Mouse (Mus musculus) ovary, postnatal 36 days (tissue): ENCODE data around the gene Edf1.

Experiments
- DNase-seq: peaks from one replicate; pipeline ENCODE4 v3.0.0; 2022; ENCODE audit warnings: low spot score, mixed read lengths

Edf1 gene

DNA sequence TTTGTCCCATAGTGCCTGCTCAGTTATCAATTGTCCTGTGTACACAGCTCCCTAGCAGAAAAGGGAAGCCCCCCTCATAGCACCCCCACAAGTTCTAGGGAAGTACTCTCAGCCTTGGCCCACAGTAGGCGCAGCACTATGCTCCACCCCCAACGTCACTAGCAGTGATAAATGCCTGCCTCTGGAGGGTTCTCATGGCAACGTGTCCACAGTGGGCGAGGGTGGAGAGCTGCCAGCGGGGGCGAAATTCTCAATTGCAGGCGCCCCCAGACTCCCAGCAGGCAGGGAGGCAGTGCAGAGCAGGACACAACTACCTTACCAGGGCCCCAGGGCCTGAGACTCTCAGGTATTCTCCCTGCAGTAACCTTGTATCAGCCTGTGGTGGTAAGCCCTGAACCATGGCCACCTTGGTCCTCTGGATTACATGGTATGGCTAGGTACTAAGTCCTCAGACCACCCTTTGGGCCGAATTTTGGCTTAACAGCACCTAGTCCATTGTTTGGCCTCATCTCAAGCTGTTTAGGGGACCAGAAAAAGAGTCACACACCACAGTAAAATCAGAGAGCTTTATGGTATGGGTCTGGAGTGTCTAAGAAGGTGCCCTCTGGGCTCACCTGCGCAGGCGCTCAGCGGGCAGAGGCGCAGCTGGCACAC is 24.9 kb downstream of the Edf1 start:
- peak; percentile 38 for DNase-seq

DNA sequence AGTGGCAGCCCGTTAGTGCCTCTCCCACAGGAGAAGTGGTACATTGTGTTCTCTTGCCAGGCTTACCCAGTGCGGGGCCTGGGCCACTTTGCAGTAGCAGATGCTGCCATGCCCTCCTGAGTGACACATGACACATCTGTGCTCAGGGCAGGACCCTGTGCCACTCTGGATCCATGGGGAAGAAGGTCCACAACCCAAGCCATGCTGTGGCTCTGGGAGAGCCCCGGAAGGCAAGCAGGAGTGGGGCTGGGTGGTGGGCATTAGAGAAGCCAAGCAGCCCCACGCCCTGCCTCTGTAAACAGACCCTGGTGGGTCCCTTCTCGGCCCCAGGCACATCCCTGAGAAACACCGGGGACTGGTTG is 25.5 kb downstream of the Edf1 start:
- DNase-seq, result no peak

DNA sequence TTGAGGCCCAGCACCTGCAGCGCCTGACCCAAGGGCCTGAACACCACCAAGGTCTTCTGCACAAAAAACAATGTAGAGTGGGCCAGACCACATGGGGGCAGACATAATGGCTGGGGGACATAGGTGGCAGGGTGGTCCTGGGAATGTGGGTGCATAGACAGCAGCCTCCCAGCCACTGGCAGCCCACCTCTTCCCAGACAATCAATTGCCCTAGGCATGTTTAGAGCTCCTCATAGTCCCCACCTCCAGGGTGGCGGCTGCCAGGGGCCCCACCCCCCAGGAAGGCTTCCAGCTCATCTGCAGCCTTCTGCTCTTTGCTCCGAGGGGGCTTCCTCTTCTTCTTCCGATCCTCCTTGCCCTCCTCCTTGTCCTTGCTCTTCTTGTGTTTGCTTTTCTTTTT is 25.9 kb downstream of the Edf1 start:
- no peak for DNase-seq

DNA sequence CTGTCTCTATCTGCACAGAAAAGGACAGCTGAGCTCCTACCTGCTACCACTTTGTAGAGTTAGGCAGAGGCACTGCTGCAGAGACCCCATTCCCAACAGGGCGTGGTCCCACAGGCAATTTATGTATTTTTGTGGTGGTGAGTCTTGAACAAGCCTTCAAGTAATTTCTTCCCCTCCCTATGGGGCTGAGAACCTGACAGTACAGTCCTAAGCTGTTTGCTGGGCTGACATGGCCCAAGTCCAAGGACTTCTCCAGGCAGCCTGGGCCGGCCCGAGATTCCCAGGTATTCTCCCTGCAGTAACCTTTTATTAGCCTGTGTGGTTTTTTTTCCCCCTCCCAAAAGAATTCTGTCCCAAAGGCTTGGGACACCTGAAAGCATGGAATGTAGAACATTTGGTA is 26.5 kb downstream of the Edf1 start:
- DNase-seq, result no peak

DNA sequence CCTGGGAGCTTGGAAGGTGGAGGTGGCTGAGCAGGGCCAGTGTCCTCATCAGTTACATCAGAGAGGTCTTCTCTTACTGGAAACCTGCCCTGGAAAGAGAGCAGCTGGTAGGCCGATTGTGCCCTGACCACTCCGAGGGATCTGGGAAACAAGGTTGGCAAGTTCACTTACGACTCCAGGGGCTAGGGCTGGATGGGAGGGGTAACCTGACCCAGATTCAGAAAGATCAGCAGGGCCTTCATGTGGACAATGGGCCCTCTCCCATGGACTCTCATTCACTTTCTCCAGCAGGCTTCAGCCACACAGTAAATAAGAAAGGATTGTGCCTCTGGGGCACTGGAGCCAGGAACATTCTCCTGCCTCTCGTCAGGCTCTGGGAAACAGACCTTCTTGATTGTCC is 27.2 kb downstream of the Edf1 start:
- no peak for DNase-seq

DNA sequence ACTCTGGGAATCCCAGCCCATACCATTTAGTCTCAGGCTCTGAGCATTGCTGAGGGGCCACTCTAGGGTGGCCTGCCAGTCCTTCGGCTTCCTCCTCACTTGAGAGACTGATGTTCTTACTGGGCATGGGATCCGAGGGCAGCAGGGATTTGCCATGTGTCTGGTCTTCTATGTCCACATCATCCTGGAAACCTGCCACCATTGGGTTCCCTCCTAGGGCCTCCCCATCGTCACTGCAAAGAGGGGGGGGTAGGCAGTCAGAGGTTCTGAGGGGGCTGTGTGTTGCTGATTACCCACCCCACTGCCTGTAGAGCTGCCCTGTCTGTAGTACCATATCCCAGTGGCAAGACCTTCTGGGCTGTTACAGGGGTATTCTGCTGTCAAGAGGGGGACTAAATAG is 28.0 kb downstream of the Edf1 start:
- DNase-seq, result no peak

DNA sequence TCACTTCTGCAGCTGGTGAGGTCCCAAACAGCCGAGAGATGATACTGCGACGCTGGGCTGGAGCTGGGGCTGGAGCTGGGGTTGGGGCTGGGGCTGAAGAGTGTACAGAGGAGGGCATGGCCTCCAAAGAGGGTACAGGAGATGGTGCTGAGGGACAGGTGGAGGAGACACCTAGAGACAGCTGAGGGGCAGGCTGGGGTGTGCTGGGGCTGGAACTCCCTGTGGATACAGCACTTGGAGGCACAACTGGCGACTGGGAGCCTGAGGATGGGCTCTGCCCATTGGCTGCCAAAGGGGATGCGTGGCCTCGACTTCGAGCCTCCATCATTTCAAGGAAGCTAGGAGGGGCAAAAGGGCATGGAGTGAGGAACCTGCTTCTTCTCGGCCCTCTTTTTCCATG is 29.6 kb downstream of the Edf1 start:
- DNase-seq, result no peak

DNA sequence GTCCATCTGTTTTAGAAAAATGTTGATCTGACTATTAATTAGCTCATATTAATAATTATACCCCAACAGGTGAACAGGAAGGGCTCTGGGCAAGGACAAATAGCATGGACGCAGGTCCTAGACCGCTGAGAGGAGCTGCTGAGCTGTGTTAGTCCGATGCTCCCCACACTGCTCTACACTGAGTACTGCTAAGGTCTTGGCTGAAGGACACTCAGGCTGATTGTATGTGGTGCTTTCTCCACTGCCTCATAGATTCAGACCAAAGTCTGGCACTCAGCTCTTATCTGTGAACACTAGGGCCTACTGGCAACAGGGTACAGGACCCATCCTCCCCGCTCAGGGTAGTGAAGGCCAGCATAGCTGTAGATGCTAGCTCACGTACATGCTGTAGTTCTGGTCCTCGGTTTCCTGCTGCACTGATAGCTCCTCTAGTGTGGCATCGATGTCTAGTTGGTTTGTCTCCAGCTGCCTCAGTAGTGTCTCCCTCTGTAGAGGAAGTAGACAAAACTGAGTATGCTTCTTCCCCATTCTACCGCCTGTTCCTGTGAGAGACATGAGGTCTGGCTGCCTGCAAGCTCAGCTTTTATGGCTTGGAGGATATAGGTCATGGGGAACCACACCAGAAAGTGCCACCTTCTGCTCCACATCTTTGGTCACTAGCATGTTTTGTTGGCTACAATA is 30.7 kb downstream of the Edf1 start:
- no peak for DNase-seq

DNA sequence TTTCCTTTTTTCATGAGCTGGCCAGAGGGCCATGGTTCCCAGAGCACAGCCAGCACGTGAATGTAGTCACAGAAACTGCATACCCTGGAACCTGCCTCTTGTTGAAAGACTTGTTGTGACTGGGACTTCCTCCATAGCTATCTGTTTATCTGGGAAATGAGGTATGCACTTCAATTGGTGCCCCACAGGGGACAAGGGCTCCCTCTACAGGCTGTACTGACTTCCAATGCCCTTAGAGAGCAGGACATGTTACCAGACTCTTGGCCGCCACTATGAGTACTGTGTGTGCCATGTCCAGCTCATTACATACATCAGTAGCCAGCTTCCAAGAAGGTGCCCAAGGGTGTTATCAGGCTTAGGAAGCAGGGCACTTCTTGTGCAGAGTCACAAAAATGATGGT is 34.2 kb downstream of the Edf1 start:
- DNase-seq, result no peak

DNA sequence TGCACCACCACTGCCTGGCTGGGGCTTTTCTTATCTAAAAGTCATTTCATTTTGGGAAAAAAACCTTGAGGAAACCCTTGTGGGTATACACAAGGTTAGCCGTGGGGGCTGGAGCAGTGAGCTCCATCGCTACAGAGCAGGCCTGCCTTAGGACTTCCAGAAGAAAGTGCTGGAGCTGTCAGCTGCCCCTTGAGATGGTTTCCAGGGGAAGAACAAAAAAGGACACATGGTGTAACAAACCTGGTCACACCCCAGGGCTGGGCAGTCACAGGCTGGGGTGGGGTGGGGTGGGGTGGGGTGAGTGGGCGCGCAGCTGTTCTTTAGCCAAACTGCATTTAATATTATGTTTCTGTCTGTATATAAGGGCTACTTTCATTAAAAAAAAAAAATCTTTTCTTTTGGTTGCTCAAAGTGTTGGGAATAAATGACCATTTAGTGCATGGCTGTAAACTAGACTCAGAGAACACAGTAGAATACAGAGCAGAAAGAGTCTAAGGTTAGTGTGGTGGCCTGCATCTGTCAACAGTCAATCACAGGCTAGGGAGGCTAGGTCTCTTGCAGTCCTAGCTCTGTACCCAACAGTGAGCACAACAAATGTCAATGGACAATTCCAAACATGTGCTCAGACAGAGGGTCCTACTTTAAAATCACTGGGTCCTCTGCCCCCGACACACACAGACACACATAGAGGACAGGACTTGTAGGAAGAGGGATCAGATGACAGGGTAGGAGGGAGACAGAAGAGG is 39.3 kb downstream of the Edf1 start:
- DNase-seq, result no peak

DNA sequence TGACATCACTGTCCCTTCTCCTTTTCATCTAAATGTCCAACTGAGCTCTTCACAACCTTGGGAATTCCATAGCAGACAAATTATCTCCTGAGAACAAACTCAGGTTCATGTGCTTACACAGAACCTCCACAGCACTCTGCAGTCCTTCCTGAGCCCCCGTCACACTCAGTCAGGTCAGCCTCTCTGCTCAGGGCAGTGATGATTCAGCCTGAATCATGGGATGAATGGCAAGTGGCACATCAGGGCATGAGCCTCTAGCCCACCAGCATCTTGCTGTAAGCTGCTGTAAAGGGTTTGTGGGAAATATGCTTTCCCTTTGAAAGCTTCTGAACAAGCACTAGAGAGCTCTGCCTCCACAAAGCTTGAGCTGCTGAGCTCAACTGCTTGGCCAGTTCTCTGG is 41.1 kb downstream of the Edf1 start:
- DNase-seq, result no peak

DNA sequence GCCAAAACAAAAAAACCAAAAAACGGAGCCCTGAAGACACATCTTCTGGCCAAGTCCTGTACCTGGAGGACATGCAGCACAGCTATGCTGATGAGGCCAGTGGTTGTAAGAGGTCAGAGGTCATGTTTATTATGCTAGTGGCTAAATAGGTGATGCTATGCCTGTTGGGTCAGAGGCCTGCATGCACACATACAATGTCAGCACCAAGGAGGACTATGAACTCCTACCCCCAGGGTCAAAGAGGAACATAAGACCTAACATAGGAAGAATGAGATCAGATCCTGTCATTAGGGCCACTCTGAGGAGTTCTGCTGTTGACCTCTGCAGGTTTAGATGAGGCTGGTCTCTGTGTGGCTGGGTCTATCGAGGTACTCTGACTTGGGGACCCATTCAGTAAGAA is 42.4 kb downstream of the Edf1 start:
- DNase-seq, result no peak

DNA sequence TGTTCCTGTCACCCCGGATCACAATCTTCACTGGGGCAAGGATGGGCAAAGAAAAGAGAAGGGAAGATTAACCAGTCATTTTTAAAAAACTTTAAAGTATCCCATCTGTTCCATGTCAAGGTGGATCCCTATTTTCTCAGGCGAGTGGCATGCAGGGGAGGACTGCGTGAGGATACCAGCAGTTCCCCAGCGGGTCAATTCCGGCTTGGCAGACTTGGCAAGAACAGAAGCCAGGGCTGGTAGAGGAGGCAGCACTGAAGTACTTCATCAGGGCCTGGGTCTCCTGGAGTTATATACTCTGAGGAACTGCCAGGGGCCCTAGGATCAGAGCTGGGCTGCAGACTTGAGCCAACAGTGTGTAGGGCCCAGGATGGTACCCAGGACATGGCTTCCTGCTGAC is 44.9 kb downstream of the Edf1 start:
- DNase-seq, result no peak

DNA sequence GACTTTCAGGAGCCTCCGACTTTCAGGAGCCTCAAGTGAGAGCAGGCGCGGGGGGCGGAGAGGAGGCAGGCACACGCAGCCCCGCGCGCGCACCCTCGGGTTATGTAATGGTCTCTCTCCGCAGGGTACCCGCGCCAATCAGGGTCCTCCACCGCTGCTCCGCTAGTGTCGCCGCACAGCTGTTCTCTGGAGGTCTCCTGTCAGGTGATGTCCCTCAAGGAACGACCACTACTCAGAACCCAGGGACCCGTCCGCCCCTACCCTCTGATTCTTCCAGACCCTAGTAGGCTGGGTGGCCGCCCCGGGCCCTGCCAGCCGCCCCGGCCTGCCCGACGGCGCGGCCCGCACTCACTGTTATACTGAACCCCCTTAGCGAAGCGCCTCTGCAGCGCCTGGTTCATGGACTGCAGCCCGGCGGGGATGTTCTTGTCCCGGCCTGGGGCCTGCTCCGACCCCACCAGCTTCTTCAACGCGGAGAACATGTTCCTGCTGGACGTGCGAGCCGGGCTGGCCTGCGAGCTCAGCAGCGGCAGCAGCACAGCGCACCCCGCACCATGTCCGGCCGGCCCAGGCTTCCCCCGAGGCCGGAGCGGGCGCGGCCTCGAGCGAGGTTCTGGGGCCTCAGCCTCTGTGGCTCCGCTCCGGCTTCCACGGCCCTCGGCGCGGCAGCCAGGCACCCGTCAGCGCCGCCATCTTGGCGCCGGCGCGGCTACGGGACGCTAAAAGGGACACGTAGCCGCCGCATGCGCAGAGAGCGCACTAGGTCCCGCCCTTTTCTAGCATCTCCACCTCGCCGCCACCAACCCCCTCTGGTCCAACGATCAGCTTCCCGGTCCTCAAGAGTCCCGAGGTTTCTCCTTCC is 50.3 kb downstream of the Edf1 start, which contains the start of gene Rabl6:
TSS of gene Rabl6 (minus strand) at position 761 of the 862 bp plus-strand sequence.
- peak; percentile 89 for DNase-seq

DNA sequence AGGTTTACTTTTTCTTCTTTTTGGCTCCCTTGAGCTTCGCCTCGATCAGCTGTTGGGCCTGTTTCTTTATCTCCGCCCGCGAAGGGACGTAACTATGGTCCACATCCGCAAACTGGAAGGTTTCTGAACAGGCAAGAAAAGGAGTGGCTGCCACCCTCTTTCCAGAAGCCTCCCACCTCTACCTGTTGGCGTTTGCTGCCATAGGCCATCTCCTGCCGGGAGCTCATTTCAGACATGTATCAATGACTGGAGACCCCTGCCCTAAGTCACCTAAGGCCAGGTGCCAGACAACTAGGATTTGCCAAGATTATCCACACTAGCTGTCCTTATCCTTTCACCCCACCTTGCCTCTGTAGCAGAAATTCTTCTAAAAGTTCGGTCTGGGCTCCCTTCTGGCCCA is 51.0 kb downstream of the Edf1 start:
- DNase-seq, result no peak
